Mouse (Mus musculus) heart, adult 8-10 months (tissue): ENCODE measurements around the gene Ccdc77. TPM values are rescaled to one million over a fixed set of nuclear protein-coding genes. Genes with fewer than 3 reads are reported as not detected.

Experiments used
- DNase-seq: peaks from one replicate; pipeline ENCODE4 v3.0.0; 2022; ENCODE audit warnings: low spot score
- total RNA-seq, 4 experiments: library from RNA; stranded (reverse); gene quantifications; 2 replicates each; pipeline ENCODE4 v1.2.4; 2022

Gene Ccdc77
- 1 to 10 TPM; 2.9 to 4.7 (median 4.0) TPM for total RNA-seq

GRCm38 (mm10) chr6:120363688-120364522 is at the start of gene Ccdc77, which contains the start of gene Kdm5a:
TSS of gene Ccdc77 (minus strand) at chr6:120364374.
TSS of gene Kdm5a (plus strand) at chr6:120364124.
- DNase-seq, result peak; percentile 94

- no peak for DNase-seq
These were observed 39.8 kb upstream of the Ccdc77 start for GRCm38 (mm10) chr6:120403936-120404335.

- DNase-seq, result no peak
These were observed 31.6 kb upstream of the Ccdc77 start for GRCm38 (mm10) chr6:120395622-120396345.

GRCm38 (mm10) chr6:120392811-120393210 is 28.6 kb upstream of the Ccdc77 start:
- no peak for DNase-seq

- no peak for DNase-seq
These were observed 25.9 kb upstream of the Ccdc77 start for GRCm38 (mm10) chr6:120390054-120390453.

GRCm38 (mm10) chr6:120376736-120377135 is 12.6 kb upstream of the Ccdc77 start:
- no peak for DNase-seq

GRCm38 (mm10) chr6:120365051-120365450 is 877 bp upstream of the Ccdc77 start:
- DNase-seq, result no peak

GRCm38 (mm10) chr6:120364523-120364905 is 340 bp upstream of the Ccdc77 start:
- no peak for DNase-seq

GRCm38 (mm10) chr6:120362774-120363687 is 1.1 kb downstream of the Ccdc77 start:
- no peak for DNase-seq

GRCm38 (mm10) chr6:120362124-120362523 is 2.0 kb downstream of the Ccdc77 start:
- no peak for DNase-seq

- peak; percentile 91 for DNase-seq
These were observed 6.9 kb downstream of the Ccdc77 start for GRCm38 (mm10) chr6:120356951-120357945.

GRCm38 (mm10) chr6:120356478-120356877 is 7.7 kb downstream of the Ccdc77 start:
- DNase-seq, result no peak

GRCm38 (mm10) chr6:120349018-120349417 is 15.2 kb downstream of the Ccdc77 start:
- DNase-seq, result no peak

- no peak for DNase-seq
These were observed 20.2 kb downstream of the Ccdc77 start for GRCm38 (mm10) chr6:120343992-120344391.

GRCm38 (mm10) chr6:120332351-120332750 is 31.8 kb downstream of the Ccdc77 start:
- no peak for DNase-seq

- peak; percentile 38 for DNase-seq
These were observed 39.8 kb downstream of the Ccdc77 start for GRCm38 (mm10) chr6:120324295-120324927.

GRCm38 (mm10) chr6:120320369-120320768 is 43.8 kb downstream of the Ccdc77 start:
- no peak for DNase-seq

GRCm38 (mm10) chr6:120319129-120319528 is 45.0 kb downstream of the Ccdc77 start:
- no peak for DNase-seq

GRCm38 (mm10) chr6:120318303-120318940 is 45.8 kb downstream of the Ccdc77 start:
- no peak for DNase-seq
